Mouse (Mus musculus) ES-CJ7 (cell line): ENCODE measurements around the gene Rassf8.

ENCODE experiments used
- DNase-seq: peaks from one replicate; pipeline ENCODE4 v3.0.0; 2011; ENCODE audit warnings: low read depth, low spot score

The Rassf8 gene

GRCm38 (mm10) chr6:145823103-145823502, 76.6 kb downstream of the Rassf8 start:
- DNase-seq, result peak; percentile 50

GRCm38 (mm10) chr6:145823588-145824234, 77.2 kb downstream of the Rassf8 start:
- peak; percentile 74 for DNase-seq

- DNase-seq, result no peak
These were observed 79.8 kb downstream of the Rassf8 start for GRCm38 (mm10) chr6:145826305-145826704.

- DNase-seq, result no peak
These were observed 82.7 kb downstream of the Rassf8 start for GRCm38 (mm10) chr6:145829062-145829835.

- DNase-seq, result peak; percentile 55
These were observed 83.6 kb downstream of the Rassf8 start for GRCm38 (mm10) chr6:145830117-145830516.

GRCm38 (mm10) chr6:145830617-145831016, 84.1 kb downstream of the Rassf8 start:
- no peak for DNase-seq

- no peak for DNase-seq
These were observed 86.4 kb downstream of the Rassf8 start for GRCm38 (mm10) chr6:145832927-145833326.

GRCm38 (mm10) chr6:145835359-145835758, 88.8 kb downstream of the Rassf8 start:
- DNase-seq, result no peak

- no peak for DNase-seq
These were observed 99.1 kb downstream of the Rassf8 start for GRCm38 (mm10) chr6:145845611-145846010.

- no peak for DNase-seq
These were observed 99.5 kb downstream of the Rassf8 start for GRCm38 (mm10) chr6:145846076-145846475.

GRCm38 (mm10) chr6:145846948-145847347, 100.4 kb downstream of the Rassf8 start:
- DNase-seq, result no peak

- DNase-seq, result no peak
These were observed 101.1 kb downstream of the Rassf8 start for GRCm38 (mm10) chr6:145847661-145848060.

GRCm38 (mm10) chr6:145850789-145851188, 104.2 kb downstream of the Rassf8 start:
- DNase-seq, result no peak

- no peak for DNase-seq
These were observed 105.4 kb downstream of the Rassf8 start for GRCm38 (mm10) chr6:145851956-145852355.

GRCm38 (mm10) chr6:145852708-145853107, 106.2 kb downstream of the Rassf8 start:
- DNase-seq, result no peak

- DNase-seq, result no peak
These were observed 107.0 kb downstream of the Rassf8 start for GRCm38 (mm10) chr6:145853356-145854079.

GRCm38 (mm10) chr6:145854756-145855155, 108.2 kb downstream of the Rassf8 start:
- DNase-seq, result no peak

GRCm38 (mm10) chr6:145855720-145856551, 109.4 kb downstream of the Rassf8 start:
- peak; percentile 97 for DNase-seq

GRCm38 (mm10) chr6:145857428-145857827, 110.9 kb downstream of the Rassf8 start:
- no peak for DNase-seq

GRCm38 (mm10) chr6:145858414-145858813, 111.9 kb downstream of the Rassf8 start:
- DNase-seq, result no peak

- no peak for DNase-seq
These were observed 113.8 kb downstream of the Rassf8 start for GRCm38 (mm10) chr6:145860350-145860749.
